Mouse (Mus musculus) midbrain, embryonic 13.5 days (tissue): Measurements from ENCODE around the gene Pik3c2g. TPM values are rescaled to one million over a fixed set of nuclear protein-coding genes. Genes with fewer than 3 reads are reported as not detected.

Source experiments
- ATAC-seq: fragments of 200-750 bp; cut with Nextera tagmentation; 2 replicates; pipeline ENCODE4 v1.8.0; 2017; ENCODE audit warnings: mild to moderate bottlenecking, moderate TSS enrichment, moderate library complexity
- H3K27ac ChIP-seq: fragments of 300-500 bp; sonication (generic); 2 replicates; pipeline ENCODE4 v1.5.1; 2015; ENCODE audit warnings: inconsistent platforms, mild to moderate bottlenecking, moderate library complexity
- H3K27me3 ChIP-seq: fragments of 300-500 bp; sonication (generic); 2 replicates; pipeline ENCODE4 v1.6.1; 2015; ENCODE audit warnings: mild to moderate bottlenecking, inconsistent platforms
- H3K36me3 ChIP-seq: fragments of 300-500 bp; sonication (generic); 2 replicates; pipeline ENCODE4 v1.6.1; 2015; ENCODE audit warnings: mild to moderate bottlenecking, inconsistent platforms
- H3K4me1 ChIP-seq: fragments of 300-500 bp; sonication (generic); replicated peaks from 2 replicates; pipeline ENCODE4 v1.6.1; 2015; ENCODE audit warnings: inconsistent platforms
- H3K4me2 ChIP-seq: fragments of 300-500 bp; sonication (generic); replicated peaks from 2 replicates; pipeline ENCODE4 v1.6.1; 2015; ENCODE audit warnings: moderate library complexity, mild to moderate bottlenecking, inconsistent platforms
- H3K4me3 ChIP-seq: fragments of 300-500 bp; sonication (generic); replicated peaks from 2 replicates; pipeline ENCODE4 v1.5.1; 2015; ENCODE audit warnings: mild to moderate bottlenecking, inconsistent platforms
- H3K9ac ChIP-seq: fragments of 300-500 bp; sonication (generic); replicated peaks from 2 replicates; pipeline ENCODE4 v1.6.1; 2015; ENCODE audit warnings: mild to moderate bottlenecking, inconsistent platforms
- H3K9me3 ChIP-seq: fragments of 300-500 bp; sonication (generic); 2 replicates; pipeline ENCODE4 v1.6.1; 2016; ENCODE audit warnings: mild to moderate bottlenecking, inconsistent platforms
- WGBS: fragments of 180-500 bp; shearing (Covaris S2); methylation state at CpG from one replicate; pipeline ENCODE4 v1.1.7; 2015; 5-methylcytosine and 5-hydroxymethylcytosine counted together
- polyA plus RNA-seq: library from polyadenylated mRNA; unstranded; fragments of >200 nt; fragmentation: Nextera tagmentation; extraction: Ambion mirVana; gene quantifications from 2 replicates; pipeline ENCODE4 v1.2.1, GENCODE M21; 2015

The Pik3c2g gene
- polyA plus RNA-seq, 1 experiment from 2014 or later, result 0.24 TPM

DNA sequence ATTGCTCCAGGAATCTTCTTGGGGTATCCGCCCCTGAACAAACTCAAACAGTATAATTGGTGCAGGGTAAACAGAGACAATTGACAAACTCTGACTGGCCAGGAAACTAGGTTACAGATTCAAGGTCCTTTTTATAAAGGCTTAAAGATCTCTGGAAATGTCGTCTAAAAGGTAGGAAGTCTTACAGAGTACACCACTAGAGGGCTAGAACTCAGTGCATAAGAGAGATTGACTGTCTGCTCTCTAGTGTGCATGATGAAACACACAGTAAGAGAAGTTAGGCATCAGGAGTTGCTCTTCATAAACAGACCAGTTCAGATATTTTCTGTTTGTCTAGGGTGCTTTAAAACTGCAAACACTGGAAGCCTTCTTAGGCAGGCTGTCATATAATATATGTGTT is 9.4 kb downstream of the Pik3c2g start:
- no peak for ATAC-seq

DNA sequence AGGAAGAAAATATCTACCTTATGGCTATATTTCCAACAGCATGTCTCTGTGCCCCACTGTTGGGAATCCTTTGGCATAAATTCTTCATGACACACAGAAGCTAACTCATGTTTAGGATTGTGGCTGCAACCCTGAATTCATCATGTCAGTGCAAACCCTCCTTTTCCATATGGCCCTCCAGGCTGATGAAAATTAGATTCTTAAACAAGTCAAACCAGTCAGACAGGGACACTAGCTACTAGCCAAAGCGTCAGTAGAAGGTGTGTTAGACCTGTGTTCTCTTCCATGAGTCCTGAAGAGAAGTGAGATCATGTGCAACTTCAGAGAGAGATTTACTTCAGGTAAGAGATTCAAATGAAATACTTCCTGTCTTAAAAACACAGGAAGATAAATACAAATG is 12.2 kb downstream of the Pik3c2g start:
- Histone ChIP-seq H3K27ac (no peak overlapping the region), H3K9ac (no peak overlapping the region), H3K9me3 (no peaks in the 10 kb centered on the region), H3K36me3 (no peaks in the 10 kb centered on the region), H3K4me1 (no peaks in the 10 kb centered on the region), H3K4me2 (no peak overlapping the region), H3K27me3 (no peaks in the 10 kb centered on the region), H3K4me3 (no peak overlapping the region)
- 79% methylated on average over 1 of the region's 1 CpGs for WGBS
- no peak for ATAC-seq

More for the DNA sequence above, 9.4 kb downstream of the Pik3c2g start:
- Histone ChIP-seq H3K36me3 (no peaks in the 10 kb centered on the region), H3K27ac (no peak overlapping the region), H3K9me3 (no peaks in the 10 kb centered on the region), H3K4me2 (no peak overlapping the region), H3K4me3 (no peak overlapping the region), H3K27me3 (0 out of 2 replicates have a peak, but pooled peaks cover 3% of the 10 kb centered on the region), H3K9ac (no peak overlapping the region), H3K4me1 (no peaks in the 10 kb centered on the region)
- 50% methylated on average over 2 of the region's 2 CpGs for WGBS

DNA sequence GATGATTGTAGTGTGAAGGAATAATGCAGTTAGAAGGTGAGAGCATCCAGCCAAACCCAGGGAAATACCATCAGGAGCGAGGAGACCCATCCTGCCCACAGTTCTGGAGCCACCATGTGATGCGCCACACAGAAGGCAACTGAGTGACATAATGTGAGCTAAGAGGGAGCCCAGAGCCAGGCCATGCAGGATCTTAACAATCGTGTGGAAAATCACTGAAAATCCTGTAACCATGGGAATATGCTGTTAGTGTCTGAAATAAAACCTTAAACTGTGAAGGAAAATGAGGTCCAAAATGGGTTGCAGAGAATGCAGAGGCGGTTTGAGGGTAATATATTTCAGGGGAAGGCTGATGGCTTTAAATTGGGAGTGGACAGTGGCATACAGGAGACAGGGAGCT is 31.8 kb downstream of the Pik3c2g start:
- Histone ChIP-seq H3K9me3 (no peaks in the 10 kb centered on the region), H3K27ac (no peak overlapping the region), H3K36me3 (no peaks in the 10 kb centered on the region), H3K4me3 (no peak overlapping the region), H3K4me2 (no peak overlapping the region), H3K4me1 (no peaks in the 10 kb centered on the region), H3K9ac (no peak overlapping the region), H3K27me3 (no peaks in the 10 kb centered on the region)
- ATAC-seq, result no peak
- 93% methylated on average over 4 of the region's 4 CpGs for WGBS

DNA sequence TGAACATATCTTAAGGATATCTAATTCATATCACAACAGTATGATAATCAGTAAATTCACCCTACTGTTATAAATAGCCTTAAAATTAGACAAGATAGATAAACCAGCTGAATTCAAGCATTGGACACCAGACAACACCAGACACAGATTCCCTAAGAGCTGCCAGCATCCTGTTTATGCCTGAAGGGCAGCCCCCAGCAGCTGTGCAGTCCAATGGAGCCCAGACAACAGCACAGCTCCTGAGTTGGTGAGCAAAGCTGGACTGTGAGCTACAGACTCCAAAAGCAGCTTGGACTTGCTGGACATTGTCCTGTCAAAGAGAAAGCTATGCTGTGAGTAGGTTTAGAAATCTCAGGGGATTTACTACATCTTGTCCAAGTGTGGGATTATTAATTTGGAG is 37.7 kb downstream of the Pik3c2g start:
- H3K4me3 ChIP-seq, result no peak overlapping the region
- no peak overlapping the region for H3K27ac ChIP-seq
- no peaks in the 10 kb centered on the region for H3K27me3 ChIP-seq
- H3K9ac ChIP-seq, result no peak overlapping the region
- no peak overlapping the region for H3K4me2 ChIP-seq
- ATAC-seq, result no peak
- no peaks in the 10 kb centered on the region for H3K4me1 ChIP-seq
- H3K9me3 ChIP-seq, result no peaks in the 10 kb centered on the region
- H3K36me3 ChIP-seq, result no peaks in the 10 kb centered on the region

DNA sequence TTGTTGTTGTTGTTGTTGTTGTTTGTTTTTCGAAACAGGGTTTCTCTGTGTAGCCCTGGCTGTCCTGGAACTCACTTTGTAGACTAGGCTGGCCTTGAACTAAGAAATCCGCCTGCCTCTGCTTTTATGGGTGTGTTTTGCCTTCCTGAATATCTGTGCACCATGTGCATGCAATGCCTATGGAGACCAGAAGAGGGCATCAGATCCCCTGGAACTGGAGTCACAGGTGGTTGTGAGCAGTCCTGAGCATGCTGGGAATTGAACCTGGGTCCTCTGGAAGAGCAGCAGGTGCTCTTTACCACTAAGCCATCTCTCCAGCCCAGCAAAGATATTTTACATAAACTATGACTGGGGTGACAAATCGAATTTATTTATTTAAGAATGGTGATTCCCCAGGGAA is 47.5 kb downstream of the Pik3c2g start:
- no peaks in the 10 kb centered on the region for H3K4me1 ChIP-seq
- H3K36me3 ChIP-seq, result no peaks in the 10 kb centered on the region
- H3K9me3 ChIP-seq, result no peaks in the 10 kb centered on the region
- no peak overlapping the region for H3K4me3 ChIP-seq
- 78% methylated on average over 3 of the region's 3 CpGs for WGBS
- no peak overlapping the region for H3K27ac ChIP-seq
- no peak overlapping the region for H3K9ac ChIP-seq
- ATAC-seq, result no peak
- no peaks in the 10 kb centered on the region for H3K27me3 ChIP-seq
- H3K4me2 ChIP-seq, result no peak overlapping the region

DNA sequence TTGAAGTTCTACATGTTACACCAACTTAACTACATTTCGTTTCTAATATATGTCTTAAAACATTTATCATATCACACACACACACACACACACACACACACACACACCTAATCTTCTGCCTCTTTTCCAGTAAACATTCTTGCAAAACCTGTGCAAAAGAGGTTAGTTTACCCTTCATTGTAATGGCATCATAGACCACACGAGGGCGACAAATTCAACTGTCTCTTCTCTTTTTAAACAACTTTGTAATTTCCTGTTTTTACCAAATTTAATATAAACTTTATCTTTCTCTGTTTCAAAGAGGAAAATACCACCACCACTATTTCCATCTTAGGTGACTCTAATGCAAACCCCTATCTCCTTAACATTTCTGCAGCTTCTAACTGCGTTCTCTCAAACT is 68.4 kb downstream of the Pik3c2g start:
- 31% methylated on average over 4 of the region's 4 CpGs for WGBS
- H3K4me3 ChIP-seq, result no peak overlapping the region
- H3K9ac ChIP-seq, result no peak overlapping the region
- no peaks in the 10 kb centered on the region for H3K4me1 ChIP-seq
- H3K9me3 ChIP-seq, result peaks cover 8% of the 10 kb centered on the region; the same call in 1 of the 2 replicates
- H3K36me3 ChIP-seq, result no peaks in the 10 kb centered on the region
- no peak overlapping the region for H3K4me2 ChIP-seq
- H3K27ac ChIP-seq, result no peak overlapping the region
- no peak for ATAC-seq
- no peaks in the 10 kb centered on the region for H3K27me3 ChIP-seq

DNA sequence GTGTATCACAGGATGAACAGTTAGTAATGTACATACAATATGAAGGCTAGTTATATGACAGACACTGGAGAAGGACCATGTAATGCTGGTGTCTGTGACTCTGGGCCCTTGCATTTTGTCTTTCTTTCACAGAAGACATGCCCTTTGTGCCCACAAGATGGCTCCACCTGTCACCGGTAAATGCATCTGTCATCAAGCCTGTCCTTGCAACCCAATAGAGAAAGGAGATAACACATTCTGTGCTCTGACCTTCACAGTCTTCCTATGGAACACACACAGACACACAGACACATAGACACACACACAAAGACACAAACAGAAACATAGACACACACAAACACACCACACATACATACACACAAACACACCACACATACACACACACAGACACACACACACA is 75.4 kb downstream of the Pik3c2g start:
- Histone ChIP-seq H3K4me1 (no peaks in the 10 kb centered on the region), H3K27me3 (no peaks in the 10 kb centered on the region), H3K36me3 (no peaks in the 10 kb centered on the region), H3K27ac (no peak overlapping the region), H3K9ac (no peak overlapping the region), H3K9me3 (peaks cover 8% of the 10 kb centered on the region; the same call in 1 of the 2 replicates), H3K4me3 (no peak overlapping the region), H3K4me2 (no peak overlapping the region)
- 29% methylated on average over 1 of the region's 1 CpGs for WGBS
- ATAC-seq, result peak; percentile 50; the same call in 1 of the 2 replicates

DNA sequence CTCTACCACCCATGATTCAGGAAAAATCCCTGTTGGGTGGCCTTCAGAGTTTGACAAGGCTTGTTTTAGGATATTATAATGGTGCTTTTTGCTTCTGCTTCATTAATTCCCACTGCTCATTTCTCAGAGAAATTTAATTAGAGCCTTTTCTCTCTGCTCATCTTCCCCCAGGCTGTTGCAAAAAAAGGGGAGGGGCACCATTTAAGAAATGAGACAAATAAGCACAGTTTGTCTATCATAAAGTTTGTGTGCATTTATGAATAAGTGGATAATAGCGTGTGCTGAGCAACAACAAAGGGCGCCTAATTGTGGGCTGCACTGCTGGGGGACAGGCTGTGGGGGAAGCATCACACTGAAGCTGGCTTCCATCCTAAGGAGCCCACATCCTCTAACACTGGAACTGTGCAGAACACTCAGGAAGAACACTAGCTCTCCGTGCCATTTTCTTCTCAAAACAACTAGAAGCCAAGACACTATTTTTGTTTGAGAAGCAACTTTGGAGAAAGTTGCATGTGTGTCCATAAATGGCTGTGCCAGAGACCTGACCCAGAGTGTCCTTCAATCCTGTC is 131.5 kb downstream of the Pik3c2g start:
- Histone ChIP-seq H3K27me3 (no peaks in the 10 kb centered on the region), H3K9ac (no peak overlapping the region), H3K36me3 (no peaks in the 10 kb centered on the region), H3K9me3 (no peaks in the 10 kb centered on the region), H3K4me3 (no peak overlapping the region), H3K27ac (no peak overlapping the region), H3K4me1 (no peaks in the 10 kb centered on the region), H3K4me2 (no peak overlapping the region)
- WGBS, result 81% methylated on average over 3 of the region's 3 CpGs
- no peak for ATAC-seq

DNA sequence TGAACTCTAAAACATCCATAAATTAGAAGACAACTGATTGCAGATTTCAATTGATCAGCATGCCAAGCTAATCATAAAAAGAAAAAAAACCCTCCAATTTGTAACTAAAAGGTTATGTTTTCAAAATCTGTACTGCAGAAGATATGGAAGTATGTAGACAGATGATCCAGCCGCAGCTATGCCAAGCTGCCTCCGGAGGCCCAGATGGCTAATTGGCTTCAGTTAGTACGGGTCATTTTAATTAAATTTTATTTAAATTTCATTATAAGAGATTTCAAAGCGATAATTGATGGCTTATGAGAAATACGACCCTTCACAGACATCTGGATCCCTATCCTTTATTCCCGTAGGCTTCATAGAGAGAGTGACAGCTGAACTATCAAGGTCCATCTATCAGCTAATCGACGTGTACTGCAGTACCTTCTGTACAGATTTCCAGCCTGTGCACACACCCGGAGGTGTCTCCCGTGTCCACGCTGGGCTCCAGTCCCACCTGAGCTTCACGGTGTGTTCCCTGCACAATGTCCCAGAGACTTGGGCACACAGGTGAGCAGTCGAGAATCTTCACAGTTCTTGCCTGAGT is 132.7 kb downstream of the Pik3c2g start:
- no peaks in the 10 kb centered on the region for H3K4me1 ChIP-seq
- no peaks in the 10 kb centered on the region for H3K36me3 ChIP-seq
- no peaks in the 10 kb centered on the region for H3K27me3 ChIP-seq
- H3K4me3 ChIP-seq, result no peak overlapping the region
- ATAC-seq, result 0 out of 2 replicates have a peak, but pooled peaks have one; percentile 58
- H3K4me2 ChIP-seq, result no peak overlapping the region
- H3K9me3 ChIP-seq, result no peaks in the 10 kb centered on the region
- WGBS, result 79% methylated on average over 13 of the region's 13 CpGs
- no peak overlapping the region for H3K9ac ChIP-seq
- no peak overlapping the region for H3K27ac ChIP-seq

DNA sequence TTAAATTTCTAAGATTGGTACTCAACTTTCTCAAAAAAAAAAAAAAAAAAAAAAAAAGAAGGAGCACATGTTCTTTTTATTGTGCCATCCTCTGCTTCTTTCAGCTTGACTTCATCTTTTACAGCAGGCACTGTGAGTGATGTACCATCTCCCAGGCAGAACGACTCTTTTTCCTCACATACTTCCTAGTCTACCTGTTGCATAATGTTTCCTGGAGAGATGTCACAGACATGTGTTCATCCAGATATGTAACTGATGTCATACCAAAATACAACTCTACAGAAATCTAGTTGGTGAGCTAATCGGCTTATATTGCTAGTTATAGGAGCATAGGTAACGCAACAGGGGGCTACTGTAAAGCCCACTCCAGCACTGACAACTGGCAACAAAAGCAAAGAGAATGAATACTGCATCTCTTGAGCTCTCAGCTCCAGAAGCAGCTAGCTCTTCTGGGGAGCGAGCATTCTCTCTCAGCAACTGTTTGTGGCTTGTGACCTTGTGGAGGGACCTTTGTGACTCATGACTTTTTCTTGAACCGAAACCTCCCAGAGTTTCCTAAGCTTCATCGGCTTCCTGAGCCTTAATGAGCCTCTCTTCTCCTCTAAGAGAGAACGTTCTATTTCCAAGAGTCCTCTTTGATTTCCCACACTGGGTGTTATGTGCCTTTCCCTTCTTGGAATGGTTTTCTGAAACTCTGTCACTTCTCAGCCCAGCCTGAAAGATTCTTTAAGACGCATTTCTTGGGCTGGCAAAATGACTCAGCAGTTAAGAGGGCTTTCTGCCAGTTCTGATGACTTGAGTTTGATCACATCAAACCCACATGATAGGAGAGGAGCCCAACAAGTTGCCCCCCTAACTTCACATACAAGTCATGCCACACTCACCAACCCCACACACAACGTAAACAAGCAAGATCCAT is 148.9 kb downstream of the Pik3c2g start:
- no peak overlapping the region for H3K27ac ChIP-seq
- H3K4me3 ChIP-seq, result no peak overlapping the region
- H3K9me3 ChIP-seq, result no peaks in the 10 kb centered on the region
- H3K27me3 ChIP-seq, result no peaks in the 10 kb centered on the region
- WGBS, result 89% methylated on average over 9 of the region's 9 CpGs
- ATAC-seq, result no peak
- H3K9ac ChIP-seq, result no peak overlapping the region
- H3K4me1 ChIP-seq, result no peaks in the 10 kb centered on the region
- no peaks in the 10 kb centered on the region for H3K36me3 ChIP-seq
- H3K4me2 ChIP-seq, result no peak overlapping the region

DNA sequence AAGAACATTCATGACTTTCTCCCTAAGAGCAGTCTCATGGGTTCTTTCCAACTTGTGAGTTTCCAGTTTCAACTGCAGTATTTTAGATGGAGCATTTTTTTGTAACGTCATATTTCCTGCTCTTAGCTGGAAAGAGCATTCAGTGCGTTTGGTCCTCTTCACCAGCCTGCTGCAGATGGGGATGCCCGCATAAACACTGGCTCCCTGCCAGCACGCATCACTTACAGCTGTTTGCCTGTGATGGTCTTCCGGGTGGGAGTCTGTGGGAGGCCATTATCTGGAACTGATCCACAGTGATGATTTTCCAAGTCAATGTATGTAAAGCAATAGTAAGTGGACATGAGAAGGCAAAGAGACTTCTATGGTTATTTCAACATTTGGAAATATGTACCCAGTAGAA is 151.3 kb downstream of the Pik3c2g start:
- no peak overlapping the region for H3K4me3 ChIP-seq
- no peak overlapping the region for H3K9ac ChIP-seq
- H3K4me1 ChIP-seq, result no peaks in the 10 kb centered on the region
- H3K27ac ChIP-seq, result no peak overlapping the region
- H3K27me3 ChIP-seq, result no peaks in the 10 kb centered on the region
- no peak for ATAC-seq
- no peaks in the 10 kb centered on the region for H3K9me3 ChIP-seq
- no peak overlapping the region for H3K4me2 ChIP-seq
- 58% methylated on average over 5 of the region's 5 CpGs for WGBS
- H3K36me3 ChIP-seq, result no peaks in the 10 kb centered on the region

DNA sequence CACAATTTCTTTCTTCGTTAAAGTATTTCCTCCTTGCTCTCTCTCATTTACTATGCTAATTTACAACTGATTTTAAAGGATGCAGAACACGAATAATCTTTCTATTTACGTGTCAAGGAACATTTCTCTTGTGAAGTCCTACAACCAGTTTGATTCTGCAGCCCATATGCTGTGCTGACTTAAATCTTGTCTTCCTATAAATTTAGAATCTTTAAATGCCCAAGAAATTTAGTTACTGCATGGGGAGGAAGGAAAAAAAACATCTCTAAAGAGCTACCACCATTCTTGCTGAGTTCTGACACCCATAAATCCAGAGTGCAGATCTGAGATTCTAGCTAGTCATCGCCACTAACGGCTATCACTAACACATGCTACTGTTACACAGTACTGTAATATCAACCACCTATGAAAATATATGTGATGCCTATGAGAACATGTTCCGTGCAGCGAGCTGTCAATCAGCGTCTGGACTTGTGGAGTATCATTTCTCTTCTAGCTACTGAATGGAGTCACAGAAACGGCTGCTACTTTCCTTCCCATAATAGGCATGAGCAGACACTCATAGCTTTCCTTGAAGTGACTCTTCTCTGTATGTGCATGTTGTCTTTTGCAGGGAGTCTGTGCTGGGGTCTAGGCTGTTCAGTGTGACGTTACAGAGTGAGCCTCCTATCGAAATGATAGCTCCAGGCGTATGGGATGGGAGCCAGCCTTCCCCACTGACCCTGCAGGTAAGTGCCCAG is 155.8 kb downstream of the Pik3c2g start:
- H3K4me3 ChIP-seq, result no peak overlapping the region
- peaks cover 6% of the 10 kb centered on the region for H3K4me1 ChIP-seq
- no peaks in the 10 kb centered on the region for H3K27me3 ChIP-seq
- no peaks in the 10 kb centered on the region for H3K9me3 ChIP-seq
- H3K4me2 ChIP-seq, result no peak overlapping the region
- WGBS, result 90% methylated on average over 12 of the region's 12 CpGs
- no peaks in the 10 kb centered on the region for H3K36me3 ChIP-seq
- no peak overlapping the region for H3K27ac ChIP-seq
- no peak overlapping the region for H3K9ac ChIP-seq
- no peak for ATAC-seq
